Mouse (Mus musculus) bone marrow, adult 2 months (tissue): ENCODE data around the gene Ghr.

Experiments used
- CTCF ChIP-seq: fragments of 200-500 bp; IDR thresholded peaks from 2 replicates; pipeline ENCODE4 v1.5.1; 2011; ENCODE audit warnings: low read length, control low read depth; ENCODE audit not compliant: control insufficient read depth, insufficient read depth
- POLR2A ChIP-seq: fragments of 200-500 bp; IDR thresholded peaks from 2 replicates; pipeline ENCODE4 v1.6.1; 2011; ENCODE audit warnings: low read depth, mild to moderate bottlenecking, control low read depth, low read length, borderline replicate concordance; ENCODE audit not compliant: control insufficient read depth

DNA sequence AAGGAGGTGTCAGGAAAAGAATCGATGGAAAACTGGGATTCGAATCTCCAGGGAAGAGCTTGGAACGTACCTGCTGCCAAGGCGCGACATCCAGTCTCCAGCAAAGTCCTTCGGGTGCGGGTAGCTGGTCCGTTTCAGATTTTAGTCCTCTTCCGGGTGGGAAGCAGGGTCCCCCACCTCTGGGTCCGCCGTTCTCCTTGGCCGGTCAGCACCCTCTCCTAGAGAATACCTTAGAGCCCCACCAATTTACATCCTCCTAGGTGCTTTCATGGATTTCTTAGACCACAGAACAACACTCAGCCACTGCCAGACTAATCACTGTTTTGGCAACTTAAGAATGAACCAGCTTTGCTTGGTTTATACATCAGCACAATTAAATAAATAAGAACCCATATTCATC lies 279.9 kb downstream of the Ghr start, which contains the start of gene Ccdc152:
- no peak for TF ChIP-seq POLR2A
- no peak for TF ChIP-seq CTCF
